Mouse (Mus musculus): ENCODE measurements at regions not wholly inside any gene's neighbourhood (a gene's known extent, or its start where the extent isn't known, plus 50 kb on each side); places are given as distances from the start of the nearest gene placed in this dataset.

GRCm38 (mm10) chr17:9164501-9164900, 176.4 kb downstream of the 1700010I14Rik start:
- H3ac ChIP-seq (ENCODE audit: control insufficient read depth, insufficient read length), result no peak overlapping the region
- TF ChIP-seq TCF3 (IDR thresholded peaks at IDR 0.05; ENCODE audit: insufficient read length, low read depth) (no peak), MYOG (IDR thresholded peaks at IDR 0.05; ENCODE audit: control insufficient read depth in 1 of 3, insufficient read depth in 1 of 3, insufficient read length in 2 of 3, low read depth in 2 of 3) (no peak), REST (IDR thresholded peaks at IDR 0.05; ENCODE audit: insufficient read depth, insufficient read length) (no peak), SRF (IDR thresholded peaks at IDR 0.05; ENCODE audit: control insufficient read depth, insufficient read length, low read depth) (no peak), TCF12 (IDR thresholded peaks at IDR 0.05; ENCODE audit: insufficient read depth, poor library complexity, severe bottlenecking) (no peak), E2F4 (IDR thresholded peaks at IDR 0.05; ENCODE audit: insufficient read depth) (no peak), MAX (IDR thresholded peaks at IDR 0.05; ENCODE audit: low read depth) (no peak), MYOD1 (IDR thresholded peaks at IDR 0.05; ENCODE audit: control insufficient read depth in 1 of 3, insufficient read length in 2 of 3, low read depth in 2 of 3) (no peak), CEBPB (IDR thresholded peaks at IDR 0.05; ENCODE audit: insufficient read depth, poor library complexity, severe bottlenecking) (no peak), POLR2AphosphoS2 (IDR thresholded peaks at IDR 0.05; ENCODE audit: insufficient read length, low read depth) (no peak), USF1 (IDR thresholded peaks at IDR 0.05; ENCODE audit: low read depth) (no peak), POLR2A (IDR thresholded peaks at IDR 0.05; ENCODE audit: insufficient read length, low read depth) (no peak)
- no peak overlapping the region for H3K4me2 ChIP-seq (ENCODE audit: low read depth)
- no peaks in the 10 kb centered on the region for H3K79me2 ChIP-seq (ENCODE audit: control insufficient read depth, insufficient read depth)
- H3K36me3 ChIP-seq (ENCODE audit: control insufficient read depth, insufficient read depth), result no peaks in the 10 kb centered on the region
- H3K4me3 ChIP-seq, result no peak overlapping the region
- H3K27me3 ChIP-seq (ENCODE audit: control insufficient read depth, insufficient read depth, insufficient read length), result no peaks in the 10 kb centered on the region

- Histone ChIP-seq H3K4me2 (ENCODE audit: low read depth) (peak overlapping the region; percentile 81), H3K27me3 (ENCODE audit: control insufficient read depth, insufficient read depth, insufficient read length) (no peaks in the 10 kb centered on the region), H3K79me2 (ENCODE audit: control insufficient read depth, insufficient read depth) (no peaks in the 10 kb centered on the region), H3K36me3 (ENCODE audit: control insufficient read depth, insufficient read depth) (no peaks in the 10 kb centered on the region), H3ac (ENCODE audit: control insufficient read depth, insufficient read length) (no peak overlapping the region), H3K4me3 (peak overlapping the region; percentile 19)
- TF ChIP-seq USF1 (IDR thresholded peaks at IDR 0.05; ENCODE audit: low read depth), result no peak
- TF ChIP-seq POLR2A (IDR thresholded peaks at IDR 0.05; ENCODE audit: insufficient read length, low read depth), result no peak
- TF ChIP-seq MYOG (IDR thresholded peaks at IDR 0.05; ENCODE audit: control insufficient read depth in 1 of 3, insufficient read depth in 1 of 3, insufficient read length in 2 of 3, low read depth in 2 of 3), result peak in 1 of 3 experiments; percentile 30
- no peak for TF ChIP-seq POLR2AphosphoS2 (IDR thresholded peaks at IDR 0.05; ENCODE audit: insufficient read length, low read depth)
Observed at GRCm38 (mm10) chr17:9167161-9167560, 179.0 kb downstream of the 1700010I14Rik start.

GRCm38 (mm10) chr17:9167571-9168201, 179.6 kb downstream of the 1700010I14Rik start:
- Histone ChIP-seq H3ac (ENCODE audit: control insufficient read depth, insufficient read length) (no peak overlapping the region), H3K4me2 (ENCODE audit: low read depth) (peak overlapping the region; percentile 81), H3K36me3 (ENCODE audit: control insufficient read depth, insufficient read depth) (no peaks in the 10 kb centered on the region), H3K4me3 (peak overlapping the region; percentile 19), H3K79me2 (ENCODE audit: control insufficient read depth, insufficient read depth) (no peaks in the 10 kb centered on the region), H3K27me3 (ENCODE audit: control insufficient read depth, insufficient read depth, insufficient read length) (no peaks in the 10 kb centered on the region)
- TF ChIP-seq E2F4 (IDR thresholded peaks at IDR 0.05; ENCODE audit: insufficient read depth) (no peak), MYOD1 (IDR thresholded peaks at IDR 0.05; ENCODE audit: control insufficient read depth in 1 of 3, insufficient read length in 2 of 3, low read depth in 2 of 3) (no peak), REST (IDR thresholded peaks at IDR 0.05; ENCODE audit: insufficient read depth, insufficient read length) (no peak), MAX (IDR thresholded peaks at IDR 0.05; ENCODE audit: low read depth) (no peak), POLR2AphosphoS2 (IDR thresholded peaks at IDR 0.05; ENCODE audit: insufficient read length, low read depth) (no peak)

GRCm38 (mm10) chr17:9168411-9168810, 180.3 kb downstream of the 1700010I14Rik start:
- TF ChIP-seq POLR2A (IDR thresholded peaks at IDR 0.05; ENCODE audit: insufficient read length, low read depth), result no peak
- no peak for TF ChIP-seq TCF3 (IDR thresholded peaks at IDR 0.05; ENCODE audit: insufficient read length, low read depth)
- TF ChIP-seq E2F4 (IDR thresholded peaks at IDR 0.05; ENCODE audit: insufficient read depth), result no peak
- no peak for TF ChIP-seq REST (IDR thresholded peaks at IDR 0.05; ENCODE audit: insufficient read depth, insufficient read length)
- peak; percentile 49 for TF ChIP-seq MAX (IDR thresholded peaks at IDR 0.05; ENCODE audit: low read depth)
- peak overlapping the region; percentile 19 for H3K4me3 ChIP-seq
- no peaks in the 10 kb centered on the region for H3K79me2 ChIP-seq (ENCODE audit: control insufficient read depth, insufficient read depth)
- H3K27me3 ChIP-seq (ENCODE audit: control insufficient read depth, insufficient read depth, insufficient read length), result no peaks in the 10 kb centered on the region
- no peaks in the 10 kb centered on the region for H3K36me3 ChIP-seq (ENCODE audit: control insufficient read depth, insufficient read depth)
- peak overlapping the region; percentile 81 for H3K4me2 ChIP-seq (ENCODE audit: low read depth)
- no peak overlapping the region for H3ac ChIP-seq (ENCODE audit: control insufficient read depth, insufficient read length)

- H3K4me3 ChIP-seq, result no peak overlapping the region
- H3K36me3 ChIP-seq (ENCODE audit: control insufficient read depth, insufficient read depth), result no peaks in the 10 kb centered on the region
- H3K27me3 ChIP-seq (ENCODE audit: control insufficient read depth, insufficient read depth, insufficient read length), result no peaks in the 10 kb centered on the region
- H3ac ChIP-seq (ENCODE audit: control insufficient read depth, insufficient read length), result no peak overlapping the region
- peak overlapping the region; percentile 66 for H3K4me2 ChIP-seq (ENCODE audit: low read depth)
- TF ChIP-seq REST (IDR thresholded peaks at IDR 0.05; ENCODE audit: insufficient read depth, insufficient read length) (no peak), SRF (IDR thresholded peaks at IDR 0.05; ENCODE audit: control insufficient read depth, insufficient read length, low read depth) (no peak), TCF12 (IDR thresholded peaks at IDR 0.05; ENCODE audit: insufficient read depth, poor library complexity, severe bottlenecking) (no peak), USF1 (IDR thresholded peaks at IDR 0.05; ENCODE audit: low read depth) (no peak)
- H3K79me2 ChIP-seq (ENCODE audit: control insufficient read depth, insufficient read depth), result no peaks in the 10 kb centered on the region
Observed at GRCm38 (mm10) chr17:9169371-9169770, 181.2 kb downstream of the 1700010I14Rik start.

Data from myocyte (in vitro differentiated cells).